In genomic region chr5:102726985-102727384, GRCm38 (mm10) we compare ENCODE assay signal across 17 mouse cellular contexts.
A peak's percentile ranks its signal among the peaks of the same experiment; 100 is the strongest.
DNase-seq lines count a peak whose midpoint lies in the region; ATAC-seq and TF ChIP-seq lines count a peak whose summit lies in the region.
"Had no signal": no experiment of that assay in that cellular context is flagged by ENCODE, and none has a peak within 500 bp of the region (broad histone marks: within the 10 kb centered on the region; RNA-seq: fewer than 3 reads in every experiment).

No protein-coding gene starts in this region.

- TF ChIP-seq CTCF in kidney, postnatal 0 days (IDR thresholded peaks at IDR 0.05; ENCODE audit: low read depth) = no peak

- no peak overlapping the region for H3K9ac ChIP-seq in heart, embryonic 12.5 days
- no peak overlapping the region for H3K9ac ChIP-seq in kidney, postnatal 0 days (ENCODE audit: low read depth, low read length)
- no peak overlapping the region for H3K9ac ChIP-seq in ES-E14 (ENCODE audit: insufficient read depth, low read depth, low read length, poor library complexity, severe bottlenecking)
- no peak overlapping the region for H3K9ac ChIP-seq in hindbrain, embryonic 15.5 days
- H3K9ac ChIP-seq: liver, embryonic 15.5 days; neural tube, embryonic 15.5 days had no signal

- no peaks in the 10 kb centered on the region for H3K36me3 ChIP-seq in heart, embryonic 12.5 days
- H3K36me3 ChIP-seq in kidney, postnatal 0 days (ENCODE audit: insufficient read depth, low read length) = no peaks in the 10 kb centered on the region
- H3K36me3 ChIP-seq in ES-E14 (ENCODE audit: control insufficient read depth, insufficient read depth, low read length, poor library complexity, severe bottlenecking) = no peaks in the 10 kb centered on the region
- no peaks in the 10 kb centered on the region for H3K36me3 ChIP-seq in hindbrain, embryonic 15.5 days
- H3K36me3 ChIP-seq: forebrain, embryonic 10.5 days; liver, embryonic 15.5 days; neural tube, embryonic 15.5 days had no signal

- H3K4me2 ChIP-seq in heart, embryonic 12.5 days = no peak overlapping the region
- H3K4me2 ChIP-seq in kidney, postnatal 0 days (ENCODE audit: low read length) = peak overlapping the region; percentile 35
- H3K4me2 ChIP-seq in hindbrain, embryonic 15.5 days = no peak overlapping the region
- H3K4me2 ChIP-seq: liver, embryonic 15.5 days; midbrain, embryonic 11.5 days; neural tube, embryonic 15.5 days had no signal

- H3K4me3 ChIP-seq in heart, embryonic 12.5 days = no peak overlapping the region
- no peak overlapping the region for H3K4me3 ChIP-seq in kidney, postnatal 0 days (replicated peaks; ENCODE audit: low read depth, low read length)
- no peak overlapping the region for H3K4me3 ChIP-seq in ES-E14 (ENCODE audit: insufficient read depth in 1 of 2, low read depth in 1 of 2, low read length in 2 of 2, poor library complexity in 1 of 2, severe bottlenecking in 1 of 2)
- H3K4me3 ChIP-seq in hindbrain, embryonic 15.5 days = no peak overlapping the region
- H3K4me3 ChIP-seq: forebrain, embryonic 10.5 days; liver, embryonic 15.5 days; neural tube, embryonic 15.5 days had no signal

- no peaks in the 10 kb centered on the region for H3K27me3 ChIP-seq in heart, embryonic 12.5 days (replicated peaks)
- H3K27me3 ChIP-seq in kidney, postnatal 0 days (ENCODE audit: insufficient read depth, low read length) = no peaks in the 10 kb centered on the region
- no peaks in the 10 kb centered on the region for H3K27me3 ChIP-seq in hindbrain, embryonic 15.5 days
- H3K27me3 ChIP-seq: liver, embryonic 15.5 days; neural tube, embryonic 15.5 days had no signal

- 63% methylated on average over 4 of the region's 4 CpGs for WGBS in heart, embryonic 12.5 days
- WGBS in kidney, postnatal 0 days = 43% methylated on average over 4 of the region's 4 CpGs
- 49% methylated on average over 4 of the region's 4 CpGs for WGBS in hindbrain, embryonic 15.5 days

- no peak for ATAC-seq in heart, embryonic 12.5 days (ENCODE audit: insufficient number of reproducible peaks, low FRiP score)
- no peak for ATAC-seq in kidney, postnatal 0 days (replicated peaks; ENCODE audit: low FRiP score, low read depth)
- ATAC-seq in hindbrain, embryonic 15.5 days (ENCODE audit: low FRiP score, low read depth) = peak; percentile 66; the same call in 1 of the 2 replicates

- in situ Hi-C loops in ES-E14 (cut with MboI; ENCODE audit: low sequenced_read_pairs in 2 of 2, unreplicated experiment in 2 of 2) = no loop called here

- no peak overlapping the region for H3K27ac ChIP-seq in heart, embryonic 12.5 days (ENCODE audit: poor library complexity, severe bottlenecking)
- no peak overlapping the region for H3K27ac ChIP-seq in kidney, postnatal 0 days
- H3K27ac ChIP-seq in ES-E14 (ENCODE audit: insufficient read depth, low read depth, low read length, poor library complexity, severe bottlenecking) = no peak overlapping the region
- H3K27ac ChIP-seq in hindbrain, embryonic 15.5 days (replicated peaks) = no peak overlapping the region
- H3K27ac ChIP-seq: forebrain, embryonic 10.5 days; liver, embryonic 15.5 days; neural tube, embryonic 15.5 days had no signal

- no peaks in the 10 kb centered on the region for H3K9me3 ChIP-seq in heart, embryonic 12.5 days (replicated peaks)
- no peaks in the 10 kb centered on the region for H3K9me3 ChIP-seq in kidney, postnatal 0 days (replicated peaks; ENCODE audit: low read length)
- H3K9me3 ChIP-seq in ES-E14 (ENCODE audit: control insufficient read depth, insufficient read depth, low read depth, low read length) = no peaks in the 10 kb centered on the region
- H3K9me3 ChIP-seq in hindbrain, embryonic 15.5 days = no peaks in the 10 kb centered on the region
- H3K9me3 ChIP-seq: forebrain, embryonic 10.5 days; liver, embryonic 15.5 days; neural tube, embryonic 15.5 days had no signal

- H3K4me1 ChIP-seq in heart, embryonic 12.5 days (replicated peaks) = 0 out of 2 replicates have a peak, but pooled peaks cover 4% of the 10 kb centered on the region
- H3K4me1 ChIP-seq in kidney, postnatal 0 days (replicated peaks; ENCODE audit: insufficient read depth, low read length) = no peaks in the 10 kb centered on the region; the same call in 1 of the 2 replicates
- no peaks in the 10 kb centered on the region for H3K4me1 ChIP-seq in ES-E14 (ENCODE audit: control insufficient read depth in 2 of 2, insufficient read depth in 2 of 2, low read length in 2 of 2, poor library complexity in 1 of 2)
- no peaks in the 10 kb centered on the region for H3K4me1 ChIP-seq in hindbrain, embryonic 15.5 days (replicated peaks)
- H3K4me1 ChIP-seq: forebrain, embryonic 10.5 days; liver, embryonic 15.5 days had no signal

- DNase-seq in heart, adult 11 months = peak; percentile 75
- DNase-seq in kidney, postnatal 0 days (ENCODE audit: low spot score) = no peak
- no peak for DNase-seq in kidney, adult 11 months
- DNase-seq in ES-E14 (ENCODE audit: low read depth, low spot score) = no peak
- no peak for DNase-seq in layer of hippocampus, postnatal 10 days (ENCODE audit: low spot score in 2 of 2)
- DNase-seq in spleen, postnatal 14 days (ENCODE audit: low spot score in 2 of 2) = no peak
- DNase-seq: adrenal gland, adult 8-10 months; cerebellum, adult 11 months; heart, postnatal 36 days; kidney, postnatal 4 days; thymus, postnatal 25 days had no signal

TF ChIP-seq in ES-E14, 5 proteins besides CTCF, POLR2A, EP300 and RAD21:
- TF ChIP-seq ZC3H11A (IDR thresholded peaks at IDR 0.05; ENCODE audit: borderline replicate concordance, low read depth, low read length) (no peak), ZNF384 (IDR thresholded peaks at IDR 0.05; ENCODE audit: low read depth, low read length) (0 out of 2 replicates have a peak, but pooled peaks have one; percentile 15), HCFC1 (IDR thresholded peaks at IDR 0.05; ENCODE audit: borderline replicate concordance, insufficient read depth, low read length) (no peak)
